Mouse (Mus musculus) liver, embryonic 16.5 days (tissue): Measurements from ENCODE around the gene Lamb1. TPM values are rescaled to one million over a fixed set of nuclear protein-coding genes. Genes with fewer than 3 reads are reported as not detected.
A peak's percentile ranks its signal among the peaks of the same experiment; 100 is the strongest.

ENCODE experiments used
- ATAC-seq: fragments of 200-750 bp; cut with Nextera tagmentation; 2 replicates; pipeline ENCODE4 v1.8.0; 2017; ENCODE audit warnings: low read depth, mild to moderate bottlenecking, moderate number of reproducible peaks, moderate library complexity
- H3K27ac ChIP-seq: fragments of 300-500 bp; sonication (generic); 2 replicates; pipeline ENCODE4 v1.5.1; 2014; ENCODE audit warnings: mild to moderate bottlenecking, low read length
- H3K27me3 ChIP-seq: fragments of 300-500 bp; sonication (generic); 2 replicates; pipeline ENCODE4 v1.6.1; 2014; ENCODE audit warnings: low read depth, low read length, mixed read lengths; ENCODE audit not compliant: control insufficient read depth, insufficient read depth
- H3K36me3 ChIP-seq: fragments of 300-500 bp; sonication (generic); 2 replicates; pipeline ENCODE4 v1.6.1; 2014; ENCODE audit warnings: mild to moderate bottlenecking; ENCODE audit not compliant: control insufficient read depth, insufficient read depth
- H3K4me1 ChIP-seq: fragments of 300-500 bp; sonication (generic); 2 replicates; pipeline ENCODE4 v1.6.1; 2014; ENCODE audit warnings: low read depth, low read length, mixed read lengths; ENCODE audit not compliant: control insufficient read depth
- H3K4me2 ChIP-seq: fragments of 300-500 bp; sonication (generic); 2 replicates; pipeline ENCODE4 v1.6.1; 2014; ENCODE audit warnings: low read depth, low read length, mixed read lengths
- H3K4me3 ChIP-seq: fragments of 300-500 bp; sonication (generic); 2 replicates; pipeline ENCODE4 v1.5.1; 2014; ENCODE audit warnings: low read depth, mild to moderate bottlenecking, low read length
- H3K9ac ChIP-seq: fragments of 300-500 bp; sonication (generic); 2 replicates; pipeline ENCODE4 v1.6.1; 2014; ENCODE audit warnings: low read depth, low read length
- H3K9me3 ChIP-seq: fragments of 300-500 bp; sonication (generic); replicated peaks from 2 replicates; pipeline ENCODE4 v1.6.1; 2016; ENCODE audit warnings: low read length; ENCODE audit not compliant: control insufficient read depth
- WGBS: fragments of 180-500 bp; shearing (Covaris S2); extraction: QIAGEN DNeasy Blood & Tissue Kit; methylation state at CpG from one replicate; pipeline ENCODE4 v1.1.7; 2014; ENCODE audit not compliant: insufficient replicate concordance; 5-methylcytosine and 5-hydroxymethylcytosine counted together
- polyA plus RNA-seq: library from polyadenylated mRNA; unstranded; fragments of >200 nt; fragmentation: Nextera tagmentation; extraction: Ambion mirVana; gene quantifications from 2 replicates; pipeline ENCODE4 v1.2.1, GENCODE M21; 2015

Gene Lamb1
- polyA plus RNA-seq, 1 experiment from 2014 or later, result 6.0 TPM

DNA sequence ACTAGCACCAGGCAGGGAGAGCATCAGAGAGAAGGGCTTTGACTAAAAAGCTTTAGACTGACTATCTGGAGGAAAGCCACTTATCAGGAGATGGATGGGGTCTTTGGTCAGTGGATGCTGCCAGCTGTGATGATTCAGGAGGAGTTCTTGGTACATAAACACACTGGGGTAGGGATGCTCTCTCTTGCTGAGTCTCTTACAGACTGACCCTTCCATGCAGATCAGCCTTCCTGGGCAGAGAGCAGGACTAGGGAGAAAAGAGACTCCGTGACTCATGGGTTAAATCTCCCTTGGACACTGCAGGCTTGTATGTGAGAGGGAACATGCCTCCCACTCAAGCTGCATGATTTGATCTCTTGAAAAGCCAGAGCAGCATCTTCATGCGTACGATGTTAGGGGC is 18.9 kb upstream of the Lamb1 start:
- no peak overlapping the region for H3K27ac ChIP-seq
- no peak overlapping the region for H3K4me3 ChIP-seq
- no peak for ATAC-seq
- H3K9ac ChIP-seq, result no peak overlapping the region
- no peak overlapping the region for H3K4me2 ChIP-seq
- no peaks in the 10 kb centered on the region for H3K27me3 ChIP-seq
- no peaks in the 10 kb centered on the region for H3K4me1 ChIP-seq
- no peaks in the 10 kb centered on the region for H3K36me3 ChIP-seq
- 66% methylated on average over 3 of the region's 3 CpGs for WGBS
- H3K9me3 ChIP-seq, result no peaks in the 10 kb centered on the region

DNA sequence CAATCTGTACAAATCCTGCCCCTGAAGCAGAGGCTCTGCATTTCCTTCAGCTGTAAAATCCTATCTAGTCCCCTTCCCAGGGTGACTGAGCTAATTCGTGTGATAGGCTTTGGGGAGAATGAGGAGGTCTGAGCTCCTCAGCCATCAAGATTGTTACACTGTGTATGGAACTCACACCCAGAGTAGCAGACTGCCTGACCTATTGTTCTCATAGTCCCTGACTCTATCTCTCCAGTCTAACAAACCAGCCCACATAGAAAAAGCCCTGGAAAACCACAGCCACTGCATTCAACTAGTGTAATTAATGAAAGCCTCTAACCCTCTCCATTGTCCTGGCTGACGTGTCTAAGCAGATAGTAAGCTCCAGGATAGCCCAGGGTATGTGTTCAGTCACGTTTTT is 18.4 kb upstream of the Lamb1 start:
- Histone ChIP-seq H3K27ac (no peak overlapping the region), H3K9ac (no peak overlapping the region), H3K4me3 (no peak overlapping the region), H3K27me3 (no peaks in the 10 kb centered on the region), H3K9me3 (no peaks in the 10 kb centered on the region), H3K36me3 (no peaks in the 10 kb centered on the region), H3K4me2 (no peak overlapping the region), H3K4me1 (no peaks in the 10 kb centered on the region)
- WGBS, result 18% methylated on average over 3 of the region's 3 CpGs
- ATAC-seq, result no peak

DNA sequence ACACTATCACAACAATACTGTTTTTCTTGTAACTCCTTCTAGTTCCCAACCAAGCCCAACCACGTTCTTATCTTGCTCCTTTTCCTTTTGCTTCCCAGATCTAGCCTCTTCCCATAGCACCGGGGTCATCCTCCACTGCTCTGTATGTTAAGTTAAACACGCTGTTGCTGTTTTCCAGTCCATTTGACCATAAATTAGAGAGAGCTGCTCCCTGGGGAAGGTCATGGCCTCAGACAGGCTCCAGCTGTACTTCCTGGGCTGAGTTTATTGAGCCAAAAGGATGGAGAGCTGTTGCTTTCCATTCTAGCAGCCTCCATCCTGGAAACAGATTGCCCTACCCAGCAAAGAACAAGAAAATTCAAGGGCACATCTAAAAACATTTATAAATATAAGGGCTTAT is 16.9 kb upstream of the Lamb1 start:
- WGBS, result 34% methylated on average over 3 of the region's 3 CpGs
- H3K4me2 ChIP-seq, result no peak overlapping the region
- H3K4me3 ChIP-seq, result no peak overlapping the region
- ATAC-seq, result no peak
- no peak overlapping the region for H3K27ac ChIP-seq
- H3K36me3 ChIP-seq, result no peaks in the 10 kb centered on the region
- no peak overlapping the region for H3K9ac ChIP-seq
- no peaks in the 10 kb centered on the region for H3K27me3 ChIP-seq
- no peaks in the 10 kb centered on the region for H3K9me3 ChIP-seq
- H3K4me1 ChIP-seq, result no peaks in the 10 kb centered on the region

DNA sequence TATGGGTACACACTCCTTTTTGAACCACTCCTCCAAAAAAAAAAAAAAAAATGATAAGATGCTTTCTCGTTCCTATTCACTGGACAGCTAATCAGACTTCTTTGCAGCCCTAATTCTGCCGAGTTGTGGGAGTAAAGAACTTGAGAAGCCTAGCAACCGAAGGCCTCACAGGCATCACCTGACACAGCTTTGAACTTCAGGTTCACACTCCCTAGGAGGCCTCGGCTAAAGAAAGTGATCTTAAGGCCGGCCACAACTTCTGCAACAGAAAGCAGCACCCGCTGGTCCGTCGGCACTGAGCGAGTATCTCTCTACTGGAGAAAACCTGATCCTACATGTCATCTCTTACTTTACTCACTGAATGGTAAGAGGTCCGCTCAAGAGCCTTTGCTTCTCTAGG is 16.4 kb upstream of the Lamb1 start:
- Histone ChIP-seq H3K4me1 (no peaks in the 10 kb centered on the region), H3K27ac (no peak overlapping the region), H3K9me3 (no peaks in the 10 kb centered on the region), H3K36me3 (no peaks in the 10 kb centered on the region), H3K9ac (no peak overlapping the region), H3K4me2 (no peak overlapping the region), H3K4me3 (no peak overlapping the region), H3K27me3 (no peaks in the 10 kb centered on the region)
- no peak for ATAC-seq
- 46% methylated on average over 10 of the region's 10 CpGs for WGBS

DNA sequence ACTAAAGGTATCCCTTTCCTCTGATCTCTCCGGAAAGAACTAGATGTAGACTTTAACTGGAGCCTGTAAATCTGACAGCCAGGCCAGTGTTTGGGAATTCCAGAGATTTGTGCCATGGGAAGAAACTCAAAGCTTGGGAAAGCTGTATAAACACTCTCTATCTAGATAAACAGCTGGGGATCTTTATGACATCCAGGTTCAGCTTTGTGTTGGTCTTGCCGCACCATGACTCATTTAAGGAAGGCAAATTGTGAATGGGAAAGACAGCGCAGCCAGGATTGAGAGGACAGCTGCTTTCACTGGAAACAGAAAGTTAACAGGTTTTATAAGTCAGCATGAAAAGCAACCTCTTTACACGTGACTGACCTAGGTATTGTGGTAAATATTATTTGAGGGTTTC is 12.8 kb upstream of the Lamb1 start:
- ATAC-seq, result no peak
- Histone ChIP-seq H3K27ac (no peak overlapping the region), H3K27me3 (no peaks in the 10 kb centered on the region), H3K4me1 (no peaks in the 10 kb centered on the region), H3K4me2 (no peak overlapping the region), H3K36me3 (no peaks in the 10 kb centered on the region), H3K4me3 (no peak overlapping the region), H3K9me3 (no peaks in the 10 kb centered on the region), H3K9ac (no peak overlapping the region)
- whole genome bisulfite sequencing, result 47% methylated on average over 4 of the region's 4 CpGs

DNA sequence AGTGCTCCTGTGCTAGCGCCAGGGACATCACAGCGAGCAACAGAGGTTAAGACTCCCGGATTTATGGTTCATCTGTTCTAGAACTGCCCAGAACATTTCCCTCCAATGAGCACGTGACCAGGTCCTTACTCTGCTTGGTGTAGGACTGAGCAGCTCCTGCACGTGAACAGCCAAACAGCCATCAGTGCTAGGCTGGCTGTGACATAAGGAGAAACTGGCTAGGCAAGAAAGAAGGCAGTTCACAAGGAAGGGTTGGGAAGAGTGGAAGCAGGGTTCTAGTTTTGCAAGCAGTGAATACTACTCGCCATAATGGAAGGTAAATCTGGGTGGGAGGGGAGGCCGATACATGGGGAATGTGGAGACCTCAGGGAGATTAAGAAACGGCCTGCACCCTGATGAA is 10.1 kb upstream of the Lamb1 start:
- Histone ChIP-seq H3K36me3 (no peaks in the 10 kb centered on the region), H3K4me1 (no peaks in the 10 kb centered on the region), H3K9me3 (no peaks in the 10 kb centered on the region), H3K27me3 (no peaks in the 10 kb centered on the region), H3K9ac (no peak overlapping the region), H3K4me3 (no peak overlapping the region), H3K27ac (no peak overlapping the region), H3K4me2 (no peak overlapping the region)
- no peak for ATAC-seq
- WGBS, result 55% methylated on average over 8 of the region's 8 CpGs

DNA sequence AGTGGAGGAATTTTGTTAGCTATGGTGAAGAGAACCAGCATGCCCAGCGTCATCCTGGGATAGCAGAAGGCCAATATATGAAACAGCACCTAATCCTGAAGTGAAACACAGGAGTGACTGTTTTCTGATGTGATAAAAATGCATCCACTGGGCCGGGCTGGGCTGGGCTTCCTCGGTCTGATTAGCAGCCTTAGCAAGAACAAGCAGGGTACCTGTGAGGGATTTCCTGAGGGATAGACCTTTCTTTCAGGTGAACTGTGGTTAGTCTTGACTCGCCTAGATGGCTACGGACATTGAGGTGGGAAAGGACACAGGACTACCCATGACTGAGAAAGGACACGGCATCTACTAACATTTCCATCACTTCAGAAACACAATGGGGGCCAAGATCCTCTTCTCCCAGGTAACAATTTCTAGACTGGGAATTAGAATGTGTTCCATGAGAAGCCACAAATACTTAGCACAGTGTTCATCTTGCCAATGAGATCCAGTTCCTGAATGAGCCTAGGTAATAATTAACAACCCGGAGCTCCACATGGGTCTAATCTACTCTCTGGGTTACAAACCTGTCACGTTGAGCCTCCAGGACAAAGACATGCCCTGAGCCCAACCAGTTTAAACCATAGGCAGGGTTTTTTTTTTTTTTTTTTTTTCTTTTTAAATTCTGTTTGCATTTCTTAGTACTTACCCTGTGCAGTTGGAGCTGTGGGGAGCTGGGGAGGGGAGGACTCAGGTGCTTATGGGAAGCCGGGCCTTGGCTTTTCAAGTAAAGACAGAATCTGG is 8.7 kb upstream of the Lamb1 start:
- Histone ChIP-seq H3K27ac (no peak overlapping the region), H3K9me3 (no peaks in the 10 kb centered on the region), H3K4me1 (no peaks in the 10 kb centered on the region), H3K9ac (no peak overlapping the region), H3K36me3 (no peaks in the 10 kb centered on the region), H3K27me3 (no peaks in the 10 kb centered on the region), H3K4me3 (no peak overlapping the region), H3K4me2 (no peak overlapping the region)
- ATAC-seq, result peak; percentile 93
- WGBS, result 59% methylated on average over 9 of the region's 9 CpGs

DNA sequence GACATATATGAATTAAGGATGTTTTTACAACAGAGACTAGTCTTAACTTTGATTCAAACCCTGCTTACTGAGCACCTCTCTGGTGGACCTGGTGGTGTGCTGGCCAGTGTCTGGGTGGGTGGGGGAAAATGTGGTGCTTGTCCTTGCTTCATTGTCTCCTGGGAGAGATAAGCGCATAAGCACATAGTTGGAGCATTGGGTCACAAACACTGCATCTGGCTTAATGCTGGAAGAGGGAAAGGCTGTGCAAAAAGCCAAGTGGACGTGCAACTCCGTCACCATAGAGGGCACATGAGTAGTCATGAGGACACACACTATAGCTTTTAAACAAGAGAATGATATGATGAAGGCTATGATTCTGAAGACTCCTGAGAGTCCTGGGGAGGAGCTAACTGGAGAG is 3.2 kb upstream of the Lamb1 start:
- Histone ChIP-seq H3K4me2 (no peak overlapping the region), H3K9ac (no peak overlapping the region), H3K4me3 (no peak overlapping the region), H3K4me1 (no peaks in the 10 kb centered on the region), H3K9me3 (no peaks in the 10 kb centered on the region), H3K27ac (no peak overlapping the region), H3K36me3 (no peaks in the 10 kb centered on the region), H3K27me3 (peaks cover 27% of the 10 kb centered on the region)
- no peak for ATAC-seq
- 55% methylated on average over 3 of the region's 3 CpGs for WGBS

DNA sequence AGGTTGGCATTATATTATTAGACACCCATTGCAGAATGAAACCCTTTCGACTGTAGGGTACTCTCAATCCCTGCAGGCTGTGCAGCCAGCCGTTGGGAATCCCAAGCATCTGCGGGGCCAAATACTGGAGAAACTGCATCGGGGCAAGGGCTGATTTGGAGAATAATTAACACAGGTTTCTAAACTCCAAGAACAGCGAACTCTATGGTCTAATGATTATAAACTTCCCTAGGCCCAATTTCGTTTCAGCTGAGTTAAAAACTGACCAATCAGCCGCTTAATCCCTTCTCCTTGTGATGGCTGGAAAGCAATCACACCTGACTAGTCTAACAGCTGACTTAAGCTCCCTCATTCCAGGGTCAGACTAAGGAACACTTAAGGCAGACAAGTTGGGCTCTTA is 1.1 kb upstream of the Lamb1 start:
- WGBS, result 27% methylated on average over 7 of the region's 7 CpGs
- Histone ChIP-seq H3K36me3 (no peaks in the 10 kb centered on the region), H3K4me1 (no peaks in the 10 kb centered on the region), H3K9me3 (no peaks in the 10 kb centered on the region), H3K4me2 (no peak overlapping the region), H3K27me3 (peaks cover 32% of the 10 kb centered on the region), H3K4me3 (no peak overlapping the region), H3K27ac (no peak overlapping the region), H3K9ac (no peak overlapping the region)
- ATAC-seq, result no peak
